Mouse (Mus musculus) stomach, postnatal 0 days (tissue): ENCODE measurements at regions not wholly inside any gene's neighbourhood (a gene's known extent, or its start where the extent isn't known, plus 50 kb on each side); places are given as distances from the start of the nearest gene placed in this dataset.

Experiments used
- CTCF ChIP-seq: IDR thresholded peaks from 2 replicates; pipeline ENCODE4 v1.5.1; 2016; ENCODE audit warnings: antibody characterized with exemption, low read depth, mild to moderate bottlenecking, moderate library complexity
- EP300 ChIP-seq: optimal IDR thresholded peaks from 2 replicates; pipeline ENCODE3; 2016; ENCODE audit warnings: antibody characterized with exemption

GRCm38 (mm10) chr5:38972397-38973159 lies 96.0 kb upstream of the Clnk start:
- TF ChIP-seq CTCF, result no peak
- no peak for TF ChIP-seq EP300
